Mouse (Mus musculus) neural tube, embryonic 12.5 days (tissue): ENCODE data around the gene Mmab. TPM values are rescaled to one million over a fixed set of nuclear protein-coding genes. Genes with fewer than 3 reads are reported as not detected.

Experiments
- ATAC-seq: fragments of 200-750 bp; cut with Nextera tagmentation; 2 replicates; pipeline ENCODE4 v1.8.0; 2017; ENCODE audit warnings: low read depth, mild to moderate bottlenecking, moderate TSS enrichment, moderate library complexity; ENCODE audit not compliant: low FRiP score
- H3K27ac ChIP-seq: fragments of 300-500 bp; sonication (generic); 2 replicates; pipeline ENCODE4 v1.5.1; 2016
- H3K27me3 ChIP-seq: fragments of 300-500 bp; sonication (generic); replicated peaks from 2 replicates; pipeline ENCODE4 v1.6.1; 2016; ENCODE audit warnings: mild to moderate bottlenecking
- H3K36me3 ChIP-seq: fragments of 300-500 bp; sonication (generic); 2 replicates; pipeline ENCODE4 v1.6.1; 2016; ENCODE audit warnings: mild to moderate bottlenecking
- H3K4me1 ChIP-seq: fragments of 300-500 bp; sonication (generic); 2 replicates; pipeline ENCODE4 v1.6.1; 2016
- H3K4me2 ChIP-seq: fragments of 300-500 bp; sonication (generic); replicated peaks from 2 replicates; pipeline ENCODE4 v1.6.1; 2016; ENCODE audit warnings: mild to moderate bottlenecking
- H3K4me3 ChIP-seq: fragments of 300-500 bp; sonication (generic); 2 replicates; pipeline ENCODE4 v1.5.1; 2016
- H3K9ac ChIP-seq: fragments of 300-500 bp; sonication (generic); 2 replicates; pipeline ENCODE4 v1.6.1; 2016; ENCODE audit warnings: mild to moderate bottlenecking
- H3K9me3 ChIP-seq: fragments of 300-500 bp; sonication (generic); 2 replicates; pipeline ENCODE4 v1.6.1; 2016; ENCODE audit warnings: mild to moderate bottlenecking
- WGBS: fragments of 180-500 bp; shearing (Covaris S2); methylation state at CpG from one replicate; pipeline ENCODE4 v1.1.7; 2016; 5-methylcytosine and 5-hydroxymethylcytosine counted together
- microRNA-seq: library from miRNA; unstranded; fragments of <30 nt; microRNA quantifications from one replicate; pipeline ENCODE4, GENCODE M21; 2017
- polyA plus RNA-seq: library from polyadenylated mRNA; unstranded; fragments of >200 nt; fragmentation: Nextera tagmentation; extraction: Ambion mirVana; gene quantifications from 2 replicates; pipeline ENCODE4 v1.2.1, GENCODE M21; 2016

The Mmab gene
- polyA plus RNA-seq, 1 experiment from 2014 or later: 27.3 TPM

- Histone ChIP-seq H3K9me3 (no peaks in the 10 kb centered on the region), H3K4me2 (no peak overlapping the region), H3K36me3 (peaks cover 100% of the 10 kb centered on the region), H3K4me1 (no peaks in the 10 kb centered on the region), H3K27ac (no peak overlapping the region), H3K9ac (no peak overlapping the region), H3K27me3 (no peaks in the 10 kb centered on the region), H3K4me3 (no peak overlapping the region)
- 96% methylated on average over 14 of the region's 14 CpGs for WGBS
- no peak for ATAC-seq
Observed at GRCm38 (mm10) chr5:114406592-114406991, 37.3 kb downstream of the Mmab start.

GRCm38 (mm10) chr5:114393169-114393568 lies 50.7 kb downstream of the Mmab start:
- no peaks in the 10 kb centered on the region for H3K27me3 ChIP-seq
- H3K9ac ChIP-seq: no peak overlapping the region
- H3K4me3 ChIP-seq: no peak overlapping the region
- H3K36me3 ChIP-seq: peaks cover 92% of the 10 kb centered on the region
- H3K27ac ChIP-seq: no peak overlapping the region
- H3K4me2 ChIP-seq: no peak overlapping the region
- H3K4me1 ChIP-seq: no peaks in the 10 kb centered on the region
- no peaks in the 10 kb centered on the region for H3K9me3 ChIP-seq
- WGBS: 89% methylated on average over 9 of the region's 9 CpGs
- ATAC-seq: no peak

GRCm38 (mm10) chr5:114384448-114384847 lies 59.4 kb downstream of the Mmab start:
- WGBS: 93% methylated on average over 8 of the region's 8 CpGs
- H3K27ac ChIP-seq: no peak overlapping the region
- no peak overlapping the region for H3K9ac ChIP-seq
- H3K27me3 ChIP-seq: no peaks in the 10 kb centered on the region
- H3K9me3 ChIP-seq: no peaks in the 10 kb centered on the region
- no peak overlapping the region for H3K4me3 ChIP-seq
- H3K36me3 ChIP-seq: peaks cover 52% of the 10 kb centered on the region
- ATAC-seq: no peak
- H3K4me1 ChIP-seq: peaks cover 17% of the 10 kb centered on the region
- no peak overlapping the region for H3K4me2 ChIP-seq

- Histone ChIP-seq H3K27ac (no peak overlapping the region), H3K36me3 (peaks cover 41% of the 10 kb centered on the region), H3K9me3 (no peaks in the 10 kb centered on the region), H3K4me2 (no peak overlapping the region), H3K27me3 (no peaks in the 10 kb centered on the region), H3K4me3 (no peak overlapping the region), H3K9ac (no peak overlapping the region), H3K4me1 (peaks cover 28% of the 10 kb centered on the region)
- ATAC-seq: no peak
- WGBS: 82% methylated on average over 9 of the region's 9 CpGs
Observed at GRCm38 (mm10) chr5:114383184-114383904, 60.5 kb downstream of the Mmab start.

Small RNA genes lying within 50 kb of the gene (microRNA-seq; reads per million reads assigned to microRNA genes)
- gene Mir7027: not detected

Other genes with a start within 250 kb of the Mmab start
- gene Foxn4, start 170.3 kb downstream of the Mmab start, polyA plus RNA-seq: 0.62 and 1.2 TPM in 2 replicates
- gene Myo1h, start 154.9 kb downstream of the Mmab start, polyA plus RNA-seq: 0.75 and 0.91 TPM in 2 replicates
- 93.2 and 99.8 TPM in 2 replicates for gene Kctd10, start 63.6 kb downstream of the Mmab start, polyA plus RNA-seq
- gene Ube3b, start 63.5 kb downstream of the Mmab start, polyA plus RNA-seq: 53.8 and 55.0 TPM in 2 replicates
- gene Mvk, start 209 bp upstream of the Mmab start, polyA plus RNA-seq: 58.2 and 58.4 TPM in 2 replicates
- 7.2 and 8.0 TPM in 2 replicates for gene Fam222a, start 124.0 kb upstream of the Mmab start, polyA plus RNA-seq
- 0.95 and 1.1 TPM in 2 replicates for gene Trpv4, start 214.4 kb upstream of the Mmab start, polyA plus RNA-seq
- gene Gltp, start 246.9 kb upstream of the Mmab start, polyA plus RNA-seq: 58.6 and 61.0 TPM in 2 replicates